Mouse (Mus musculus): ENCODE results near the gene Dvl2. TPM values are rescaled to one million over a fixed set of nuclear protein-coding genes. Genes with fewer than 3 reads are reported as not detected.
A peak's percentile ranks its signal among the peaks of the same experiment; 100 is the strongest.
"Not testable (repeated sequence)": the region's sequence is repeated elsewhere in the genome, so short reads cannot be mapped to it uniquely, and the experiment has no call there.

Dvl2 gene
- 38.2 and 43.2 TPM in 2 replicates for polyA plus RNA-seq (2015; fragmentation: Nextera tagmentation; extraction: Ambion mirVana)

GRCm38 (mm10) chr11:70000396-70000898, at the start of gene Dvl2:
Gene Dvl2 (plus strand): TSS chr11:70000595.
- H3K4me3 ChIP-seq (replicated peaks): peak within 1 kb of the TSS; percentile 88
- ATAC-seq (replicated peaks; ENCODE audit: low FRiP score): peak; percentile 44
- peak within 1 kb of the TSS; percentile 81 for H3K4me2 ChIP-seq
- H3K9ac ChIP-seq: peak within 1 kb of the TSS; percentile 88
- H3K36me3 ChIP-seq: peaks cover 36% of the 10 kb centered on the region
- H3K9me3 ChIP-seq (replicated peaks): no peaks in the 10 kb centered on the region
- under 1% methylated on average over 47 of the region's 48 CpGs for WGBS
- H3K27me3 ChIP-seq: no peaks in the 10 kb centered on the region
- H3K27ac ChIP-seq: peak within 1 kb of the TSS; percentile 99
- H3K4me1 ChIP-seq: peaks cover 58% of the 10 kb centered on the region

- no peak overlapping the region for H3K9ac ChIP-seq
- ATAC-seq (replicated peaks; ENCODE audit: low FRiP score): no peak
- H3K4me2 ChIP-seq: no peak overlapping the region
- H3K27me3 ChIP-seq: peaks cover 15% of the 10 kb centered on the region
- 42% methylated on average over 4 of the region's 4 CpGs for WGBS
- no peak overlapping the region for H3K4me3 ChIP-seq (replicated peaks)
- no peak overlapping the region for H3K27ac ChIP-seq
- no peaks in the 10 kb centered on the region for H3K36me3 ChIP-seq
- H3K4me1 ChIP-seq: peaks cover 30% of the 10 kb centered on the region
- no peaks in the 10 kb centered on the region for H3K9me3 ChIP-seq (replicated peaks)
Observed at GRCm38 (mm10) chr11:69950807-69951459, 49.5 kb upstream of the Dvl2 start.

- 43% methylated on average over 1 of the region's 1 CpGs for WGBS
- no peak overlapping the region for H3K9ac ChIP-seq
- no peak overlapping the region for H3K4me3 ChIP-seq (replicated peaks)
- peaks cover 18% of the 10 kb centered on the region for H3K4me1 ChIP-seq
- no peaks in the 10 kb centered on the region for H3K9me3 ChIP-seq (replicated peaks)
- no peak overlapping the region for H3K27ac ChIP-seq
- H3K27me3 ChIP-seq: peaks cover 15% of the 10 kb centered on the region
- H3K4me2 ChIP-seq: no peak overlapping the region
- H3K36me3 ChIP-seq: no peaks in the 10 kb centered on the region
- no peak for ATAC-seq (replicated peaks; ENCODE audit: low FRiP score)
Observed at GRCm38 (mm10) chr11:69952274-69952673, 48.1 kb upstream of the Dvl2 start.

GRCm38 (mm10) chr11:69953267-69953915, 47.0 kb upstream of the Dvl2 start:
- no peak for ATAC-seq (replicated peaks; ENCODE audit: low FRiP score)
- no peak overlapping the region for H3K4me2 ChIP-seq
- H3K27ac ChIP-seq: no peak overlapping the region; the same call in 1 of the 2 replicates

GRCm38 (mm10) chr11:69955618-69956017, 44.8 kb upstream of the Dvl2 start:
- ATAC-seq (replicated peaks; ENCODE audit: low FRiP score); H3K4me3 ChIP-seq (replicated peaks); H3K27ac ChIP-seq; H3K9me3 ChIP-seq (replicated peaks); H3K4me2 ChIP-seq; H3K9ac ChIP-seq; H3K4me1 ChIP-seq; H3K36me3 ChIP-seq: not testable (repeated sequence)
- WGBS: 74% methylated on average over 4 of the region's 4 CpGs
- peaks cover 20% of the 10 kb centered on the region for H3K27me3 ChIP-seq

More at GRCm38 (mm10) chr11:69953267-69953915, 47.0 kb upstream of the Dvl2 start:
- H3K36me3 ChIP-seq: no peaks in the 10 kb centered on the region
- H3K9ac ChIP-seq: no peak overlapping the region
- no peak overlapping the region for H3K4me3 ChIP-seq (replicated peaks)
- H3K9me3 ChIP-seq (replicated peaks): no peaks in the 10 kb centered on the region
- H3K27me3 ChIP-seq: peaks cover 15% of the 10 kb centered on the region
- peaks cover 8% of the 10 kb centered on the region for H3K4me1 ChIP-seq
- WGBS: 61% methylated on average over 11 of the region's 11 CpGs

GRCm38 (mm10) chr11:69956218-69956617, 44.2 kb upstream of the Dvl2 start:
- H3K4me2 ChIP-seq: no peak overlapping the region
- H3K27me3 ChIP-seq: peaks cover 22% of the 10 kb centered on the region
- no peak overlapping the region for H3K9ac ChIP-seq

GRCm38 (mm10) chr11:69960616-69961015, 39.8 kb upstream of the Dvl2 start:
- ATAC-seq (replicated peaks; ENCODE audit: low FRiP score): no peak
- H3K4me2 ChIP-seq: no peak overlapping the region
- WGBS: 40% methylated on average over 5 of the region's 5 CpGs
- no peak overlapping the region for H3K27ac ChIP-seq
- no peaks in the 10 kb centered on the region for H3K36me3 ChIP-seq
- peaks cover 54% of the 10 kb centered on the region for H3K27me3 ChIP-seq
- H3K9ac ChIP-seq: no peak overlapping the region
- no peak overlapping the region for H3K4me3 ChIP-seq (replicated peaks)
- no peaks in the 10 kb centered on the region for H3K9me3 ChIP-seq (replicated peaks)
- peaks cover 6% of the 10 kb centered on the region for H3K4me1 ChIP-seq

More at GRCm38 (mm10) chr11:69956218-69956617, 44.2 kb upstream of the Dvl2 start:
- no peaks in the 10 kb centered on the region for H3K36me3 ChIP-seq
- no peak overlapping the region for H3K4me3 ChIP-seq (replicated peaks)
- no peaks in the 10 kb centered on the region for H3K4me1 ChIP-seq
- ATAC-seq (replicated peaks; ENCODE audit: low FRiP score): no peak
- no peak overlapping the region for H3K27ac ChIP-seq
- 70% methylated on average over 1 of the region's 1 CpGs for WGBS
- no peaks in the 10 kb centered on the region for H3K9me3 ChIP-seq (replicated peaks)

- 36% methylated on average over 5 of the region's 5 CpGs for WGBS
- peaks cover 17% of the 10 kb centered on the region for H3K4me1 ChIP-seq
- no peak overlapping the region for H3K4me3 ChIP-seq (replicated peaks)
- H3K4me2 ChIP-seq: no peak overlapping the region
- no peaks in the 10 kb centered on the region for H3K9me3 ChIP-seq (replicated peaks)
- no peaks in the 10 kb centered on the region for H3K36me3 ChIP-seq
- ATAC-seq (replicated peaks; ENCODE audit: low FRiP score): no peak
- no peak overlapping the region for H3K9ac ChIP-seq
- peaks cover 67% of the 10 kb centered on the region for H3K27me3 ChIP-seq
- H3K27ac ChIP-seq: no peak overlapping the region
Observed at GRCm38 (mm10) chr11:69961841-69962240, 38.6 kb upstream of the Dvl2 start.

GRCm38 (mm10) chr11:69964650-69965270, 35.6 kb upstream of the Dvl2 start, which contains the start of gene Cldn7:
Gene Cldn7 (plus strand): TSS chr11:69964779.
- H3K4me2 ChIP-seq: peak within 1 kb of the TSS; percentile 74
- H3K9ac ChIP-seq: peak within 1 kb of the TSS; percentile 59
- peaks cover 37% of the 10 kb centered on the region for H3K4me1 ChIP-seq
- no peak; the same call in 1 of the 2 replicates for ATAC-seq (replicated peaks; ENCODE audit: low FRiP score)
- WGBS: 7% methylated on average over 24 of the region's 24 CpGs
- H3K9me3 ChIP-seq (replicated peaks): no peaks in the 10 kb centered on the region
- peak within 1 kb of the TSS; percentile 83 for H3K27ac ChIP-seq
- peaks cover 24% of the 10 kb centered on the region for H3K36me3 ChIP-seq
- H3K4me3 ChIP-seq (replicated peaks): peak within 1 kb of the TSS; percentile 53
- H3K27me3 ChIP-seq: peaks cover 78% of the 10 kb centered on the region

- H3K9ac ChIP-seq: peak overlapping the region; percentile 59
- H3K4me1 ChIP-seq: peaks cover 44% of the 10 kb centered on the region
- peaks cover 75% of the 10 kb centered on the region for H3K27me3 ChIP-seq
- H3K4me2 ChIP-seq: peak overlapping the region; percentile 74
- ATAC-seq (replicated peaks; ENCODE audit: low FRiP score): peak; percentile 49; the same call in 1 of the 2 replicates
- peak overlapping the region; percentile 53 for H3K4me3 ChIP-seq (replicated peaks)
- WGBS: 2% methylated on average over 49 of the region's 49 CpGs
- peak overlapping the region; percentile 83 for H3K27ac ChIP-seq
- peaks cover 31% of the 10 kb centered on the region for H3K36me3 ChIP-seq
- no peaks in the 10 kb centered on the region for H3K9me3 ChIP-seq (replicated peaks)
Observed at GRCm38 (mm10) chr11:69965271-69966005, 35.0 kb upstream of the Dvl2 start.

- H3K9me3 ChIP-seq (replicated peaks): no peaks in the 10 kb centered on the region
- H3K9ac ChIP-seq: peak overlapping the region; percentile 59
- H3K4me3 ChIP-seq (replicated peaks): peak overlapping the region; percentile 53
- peak; percentile 61 for ATAC-seq (replicated peaks; ENCODE audit: low FRiP score)
- H3K4me2 ChIP-seq: peak overlapping the region; percentile 74
- H3K27me3 ChIP-seq: peaks cover 67% of the 10 kb centered on the region
- H3K27ac ChIP-seq: peak overlapping the region; percentile 83
- WGBS: 1% methylated on average over 56 of the region's 59 CpGs
- peaks cover 46% of the 10 kb centered on the region for H3K4me1 ChIP-seq
- H3K36me3 ChIP-seq: peaks cover 36% of the 10 kb centered on the region
Observed at GRCm38 (mm10) chr11:69966006-69966859, 34.2 kb upstream of the Dvl2 start.
